Mouse (Mus musculus) hindbrain, embryonic 16.5 days (tissue): ENCODE measurements around the gene Pcolce. TPM values are rescaled to one million over a fixed set of nuclear protein-coding genes. Genes with fewer than 3 reads are reported as not detected.

Experiments used
- ATAC-seq: fragments of 200-750 bp; cut with Nextera tagmentation; 2 replicates; pipeline ENCODE4 v1.8.0; 2017; ENCODE audit warnings: moderate TSS enrichment, moderate library complexity
- H3K27ac ChIP-seq: fragments of 300-500 bp; sonication (generic); 2 replicates; pipeline ENCODE4 v1.5.1; 2014; ENCODE audit warnings: low read depth, mild to moderate bottlenecking, control low read depth, low read length, moderate library complexity
- H3K27me3 ChIP-seq: fragments of 300-500 bp; sonication (generic); replicated peaks from 2 replicates; pipeline ENCODE4 v1.6.1; 2014; ENCODE audit warnings: low read length; ENCODE audit not compliant: control insufficient read depth, insufficient read depth
- H3K36me3 ChIP-seq: fragments of 300-500 bp; sonication (generic); 2 replicates; pipeline ENCODE4 v1.6.1; 2014; ENCODE audit warnings: mild to moderate bottlenecking, low read length, moderate library complexity, mixed read lengths; ENCODE audit not compliant: control insufficient read depth, insufficient read depth
- H3K4me1 ChIP-seq: fragments of 300-500 bp; sonication (generic); 2 replicates; pipeline ENCODE4 v1.6.1; 2014; ENCODE audit warnings: low read depth, low read length; ENCODE audit not compliant: control insufficient read depth, insufficient read depth
- H3K4me2 ChIP-seq: fragments of 300-500 bp; sonication (generic); 2 replicates; pipeline ENCODE4 v1.6.1; 2014; ENCODE audit warnings: mild to moderate bottlenecking, low read length, control low read depth, moderate library complexity
- H3K4me3 ChIP-seq: fragments of 300-500 bp; sonication (generic); 2 replicates; pipeline ENCODE4 v1.5.1; 2014; ENCODE audit warnings: mild to moderate bottlenecking, low read length, control low read depth, moderate library complexity
- H3K9ac ChIP-seq: fragments of 300-500 bp; sonication (generic); 2 replicates; pipeline ENCODE4 v1.6.1; 2014; ENCODE audit warnings: low read depth, mild to moderate bottlenecking, control low read depth, low read length, moderate library complexity
- H3K9me3 ChIP-seq: fragments of 300-500 bp; sonication (generic); 2 replicates; pipeline ENCODE4 v1.6.1; 2014; ENCODE audit warnings: mild to moderate bottlenecking, low read length, moderate library complexity; ENCODE audit not compliant: control insufficient read depth
- WGBS: fragments of 180-500 bp; shearing (Covaris S2); extraction: QIAGEN DNeasy Blood & Tissue Kit; methylation state at CpG from one replicate; pipeline ENCODE4 v1.1.7; 2014; 5-methylcytosine and 5-hydroxymethylcytosine counted together
- polyA plus RNA-seq: library from polyadenylated mRNA; unstranded; fragments of >200 nt; fragmentation: Nextera tagmentation; extraction: Ambion mirVana; gene quantifications from 2 replicates; pipeline ENCODE4 v1.2.1, GENCODE M21; 2015

Pcolce gene
- polyA plus RNA-seq, 1 experiment from 2014 or later = 23.3 TPM

DNA sequence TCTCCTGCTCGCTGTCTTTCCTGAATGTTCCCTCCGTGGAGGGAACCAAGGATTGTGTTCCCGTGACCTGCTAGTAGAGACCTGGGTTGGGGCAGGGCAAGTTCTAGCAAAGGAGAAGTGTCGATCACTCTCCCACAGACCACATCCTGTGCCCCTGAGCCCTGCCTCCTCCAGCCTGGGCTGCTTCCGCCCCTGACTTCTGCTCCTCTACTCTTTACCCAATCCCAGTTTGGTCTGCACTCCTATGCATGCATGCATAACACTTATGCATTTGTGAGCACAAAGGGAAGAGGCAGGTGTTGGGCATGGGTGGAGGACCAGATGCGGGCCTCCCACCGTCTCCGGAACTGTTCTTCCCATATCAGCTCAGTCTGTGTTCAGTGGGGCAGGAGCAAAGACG lies 17.6 kb upstream of the Pcolce start:
- peak overlapping the region; percentile 97 for H3K4me2 ChIP-seq
- no peak for ATAC-seq
- H3K4me3 ChIP-seq = no peak overlapping the region; the same call in 1 of the 2 replicates
- H3K9ac ChIP-seq = peak overlapping the region; percentile 47; the same call in 1 of the 2 replicates
- H3K36me3 ChIP-seq = peaks cover 12% of the 10 kb centered on the region
- 67% methylated on average over 9 of the region's 9 CpGs for WGBS
- H3K4me1 ChIP-seq = peaks cover 29% of the 10 kb centered on the region
- H3K27me3 ChIP-seq = no peaks in the 10 kb centered on the region
- H3K27ac ChIP-seq = peak overlapping the region; percentile 64; the same call in 1 of the 2 replicates
- no peaks in the 10 kb centered on the region for H3K9me3 ChIP-seq

DNA sequence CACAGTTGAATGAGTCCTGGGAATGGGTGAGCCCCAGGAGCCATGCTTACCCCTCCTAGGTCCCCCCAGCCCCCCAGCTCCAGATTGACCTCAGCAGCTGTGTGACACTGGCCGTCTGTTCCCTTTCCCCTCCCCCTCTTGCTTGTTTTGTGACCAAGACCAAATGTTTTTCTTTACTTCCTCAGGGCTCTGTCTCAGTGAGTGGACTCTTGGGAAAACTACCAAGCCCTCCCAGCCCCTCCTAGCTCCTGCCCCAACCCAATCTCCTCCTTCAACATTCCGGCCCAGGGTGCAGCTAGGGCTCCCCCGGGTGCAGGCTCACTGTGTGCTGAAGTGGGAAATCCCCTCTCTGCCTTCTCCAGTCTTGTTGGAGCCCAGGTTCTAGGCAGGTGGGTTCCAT lies 17.0 kb upstream of the Pcolce start:
- peaks cover 29% of the 10 kb centered on the region for H3K4me1 ChIP-seq
- H3K27me3 ChIP-seq = no peaks in the 10 kb centered on the region
- H3K9me3 ChIP-seq = no peaks in the 10 kb centered on the region
- H3K4me2 ChIP-seq = peak overlapping the region; percentile 97
- peaks cover 8% of the 10 kb centered on the region for H3K36me3 ChIP-seq
- no peak for ATAC-seq
- 30% methylated on average over 3 of the region's 3 CpGs for WGBS
- H3K9ac ChIP-seq = peak overlapping the region; percentile 47
- H3K4me3 ChIP-seq = peak overlapping the region; percentile 99; the same call in 1 of the 2 replicates
- H3K27ac ChIP-seq = peak overlapping the region; percentile 64; the same call in 1 of the 2 replicates

DNA sequence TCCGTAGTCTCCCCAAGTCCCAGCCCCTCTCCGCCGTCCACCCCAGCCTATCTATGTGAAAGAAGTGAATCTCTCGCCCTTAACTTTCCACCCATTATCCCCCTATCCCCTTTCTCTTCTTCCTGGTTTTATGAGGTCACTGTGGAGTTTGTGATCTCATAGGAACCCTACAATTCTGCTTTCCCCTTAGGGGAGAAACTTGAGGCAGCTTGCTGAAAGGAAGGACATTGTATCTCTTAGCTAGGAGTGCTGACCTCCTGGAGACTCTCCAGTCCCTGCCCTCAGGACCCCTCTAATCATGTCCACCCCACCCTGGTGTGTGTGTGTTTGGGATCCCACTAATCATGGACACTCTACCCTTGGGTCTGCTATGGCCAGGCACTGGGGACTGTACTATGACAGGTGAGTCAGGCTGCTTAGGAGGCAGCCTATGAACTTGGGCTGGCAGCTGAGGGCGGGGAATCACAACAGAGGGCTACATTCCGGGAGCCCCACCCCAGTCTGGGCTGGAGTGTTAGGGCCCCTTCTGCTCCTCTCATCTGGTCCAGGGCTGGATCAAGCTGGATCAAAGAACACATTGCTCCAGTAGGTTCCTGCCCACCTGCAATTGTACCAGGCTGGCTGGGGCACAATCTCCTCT lies 16.4 kb upstream of the Pcolce start:
- peaks cover 5% of the 10 kb centered on the region; the same call in 1 of the 2 replicates for H3K36me3 ChIP-seq
- no peak for ATAC-seq
- peak overlapping the region; percentile 37; the same call in 1 of the 2 replicates for H3K27ac ChIP-seq
- H3K4me1 ChIP-seq = peaks cover 29% of the 10 kb centered on the region
- WGBS = 25% methylated on average over 6 of the region's 6 CpGs
- H3K9me3 ChIP-seq = no peaks in the 10 kb centered on the region
- H3K4me3 ChIP-seq = peak overlapping the region; percentile 99
- peak overlapping the region; percentile 92 for H3K9ac ChIP-seq
- peak overlapping the region; percentile 97 for H3K4me2 ChIP-seq
- H3K27me3 ChIP-seq = no peaks in the 10 kb centered on the region

DNA sequence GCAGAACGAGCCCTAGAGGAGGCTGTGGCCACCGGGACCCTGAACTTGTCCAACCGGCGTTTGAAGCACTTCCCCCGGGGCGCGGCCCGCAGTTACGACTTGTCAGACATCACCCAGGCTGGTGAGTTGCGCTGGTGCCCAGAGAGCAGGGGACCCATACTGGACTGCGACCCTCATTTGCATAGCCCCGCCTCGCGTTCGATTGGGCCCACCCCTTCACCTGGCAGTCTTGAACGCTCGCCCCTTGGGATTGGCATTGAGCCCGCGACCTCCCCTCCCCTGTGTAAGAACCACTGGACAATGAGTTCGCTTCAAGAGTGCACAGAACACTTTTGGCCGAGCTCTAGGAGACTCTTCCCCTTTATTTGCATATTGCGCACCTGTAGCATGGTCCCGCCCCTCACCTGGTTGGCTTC lies 15.7 kb upstream of the Pcolce start:
- Histone ChIP-seq H3K36me3 (peaks cover 5% of the 10 kb centered on the region; the same call in 1 of the 2 replicates), H3K9me3 (no peaks in the 10 kb centered on the region), H3K27me3 (no peaks in the 10 kb centered on the region), H3K4me1 (peaks cover 29% of the 10 kb centered on the region), H3K27ac (peak overlapping the region; percentile 92), H3K4me3 (peak overlapping the region; percentile 99), H3K9ac (peak overlapping the region; percentile 92), H3K4me2 (peak overlapping the region; percentile 97)
- ATAC-seq = peak; percentile 19; the same call in 1 of the 2 replicates
- under 1% methylated on average over 23 of the region's 23 CpGs for WGBS

DNA sequence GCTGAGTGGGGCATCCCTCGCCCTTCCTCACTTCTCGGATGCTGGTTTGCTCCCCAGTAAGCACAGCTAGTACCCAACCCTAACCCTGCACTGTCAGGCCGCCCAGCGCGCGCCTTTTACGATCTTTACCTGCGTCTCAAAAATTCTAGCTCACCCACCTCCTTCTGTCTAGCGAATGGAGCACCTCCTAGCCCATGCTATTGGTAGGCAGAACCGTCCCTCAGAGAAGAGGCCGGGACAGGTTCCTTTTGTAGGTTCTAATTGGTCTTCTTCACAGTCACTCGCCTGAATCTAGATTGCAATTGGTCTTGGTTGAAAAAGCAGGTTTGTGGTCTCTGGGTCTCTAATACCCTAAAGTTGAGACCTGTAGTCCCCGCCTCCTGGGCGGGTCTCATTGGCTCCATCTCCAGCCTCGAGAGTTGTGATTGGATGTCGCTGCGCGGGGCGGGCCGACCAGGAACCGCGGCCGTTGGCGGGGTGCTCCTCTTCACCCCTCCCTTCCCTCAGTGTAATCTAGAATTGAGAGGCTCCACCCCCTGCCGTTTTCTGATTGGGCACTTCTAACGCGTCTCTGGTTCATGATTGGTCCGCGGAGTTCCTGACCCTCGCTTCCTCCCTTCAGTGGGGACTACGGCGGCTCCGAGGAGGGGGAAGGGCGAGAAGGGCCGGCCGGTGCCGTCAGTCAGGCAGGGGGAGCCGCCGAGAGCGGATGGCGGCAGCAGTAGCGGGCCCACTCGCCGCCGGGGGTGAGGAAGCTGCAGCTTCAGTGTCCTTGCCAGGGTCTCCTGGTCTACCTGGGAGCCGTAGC lies 15.1 kb upstream of the Pcolce start, which contains the start of the genes Fbxo24, Lrch4 and Gm20605:
Fbxo24 (minus strand) TSS at position 505 of the 808 bp plus-strand sequence.
Lrch4 (plus strand) TSS at position 624 of the 808 bp plus-strand sequence.
Gm20605 (plus strand) TSS at position 678 of the 808 bp plus-strand sequence.
- H3K27ac ChIP-seq = peak within 1 kb of the TSS; percentile 92
- no peaks in the 10 kb centered on the region for H3K27me3 ChIP-seq
- peaks cover 29% of the 10 kb centered on the region for H3K4me1 ChIP-seq
- H3K9ac ChIP-seq = peak within 1 kb of the TSS; percentile 92
- under 1% methylated on average over 44 of the region's 46 CpGs for WGBS
- peak within 1 kb of the TSS; percentile 99 for H3K4me3 ChIP-seq
- no peaks in the 10 kb centered on the region; the same call in 1 of the 2 replicates for H3K36me3 ChIP-seq
- H3K4me2 ChIP-seq = peak within 1 kb of the TSS; percentile 97
- no peaks in the 10 kb centered on the region for H3K9me3 ChIP-seq
- ATAC-seq = peak; percentile 99

DNA sequence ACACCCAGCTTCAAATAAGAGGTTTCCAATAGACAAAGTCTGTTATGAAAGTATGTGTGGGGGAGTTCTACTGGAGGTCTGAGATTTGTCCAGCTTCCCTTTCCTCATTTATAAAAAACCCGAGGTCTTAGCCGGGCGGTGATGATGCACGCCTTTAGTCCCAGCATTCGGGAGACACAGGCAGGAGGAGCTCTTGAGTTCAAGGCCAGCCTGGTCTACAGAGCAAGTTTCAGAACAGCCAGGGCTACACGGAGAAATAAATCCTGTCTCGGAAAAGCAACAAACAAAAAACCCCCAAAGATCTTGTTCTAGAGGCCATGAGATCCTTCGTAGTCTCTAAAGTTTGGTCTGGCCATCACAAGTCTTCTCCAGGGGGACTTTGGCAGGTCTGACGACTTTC lies 14.4 kb upstream of the Pcolce start:
- WGBS = 6% methylated on average over 9 of the region's 9 CpGs
- peak overlapping the region; percentile 99 for H3K4me3 ChIP-seq
- H3K36me3 ChIP-seq = no peaks in the 10 kb centered on the region
- peak overlapping the region; percentile 81 for H3K9ac ChIP-seq
- no peaks in the 10 kb centered on the region for H3K9me3 ChIP-seq
- no peaks in the 10 kb centered on the region for H3K27me3 ChIP-seq
- ATAC-seq = no peak
- H3K4me1 ChIP-seq = peaks cover 29% of the 10 kb centered on the region
- peak overlapping the region; percentile 91 for H3K27ac ChIP-seq
- H3K4me2 ChIP-seq = peak overlapping the region; percentile 80

DNA sequence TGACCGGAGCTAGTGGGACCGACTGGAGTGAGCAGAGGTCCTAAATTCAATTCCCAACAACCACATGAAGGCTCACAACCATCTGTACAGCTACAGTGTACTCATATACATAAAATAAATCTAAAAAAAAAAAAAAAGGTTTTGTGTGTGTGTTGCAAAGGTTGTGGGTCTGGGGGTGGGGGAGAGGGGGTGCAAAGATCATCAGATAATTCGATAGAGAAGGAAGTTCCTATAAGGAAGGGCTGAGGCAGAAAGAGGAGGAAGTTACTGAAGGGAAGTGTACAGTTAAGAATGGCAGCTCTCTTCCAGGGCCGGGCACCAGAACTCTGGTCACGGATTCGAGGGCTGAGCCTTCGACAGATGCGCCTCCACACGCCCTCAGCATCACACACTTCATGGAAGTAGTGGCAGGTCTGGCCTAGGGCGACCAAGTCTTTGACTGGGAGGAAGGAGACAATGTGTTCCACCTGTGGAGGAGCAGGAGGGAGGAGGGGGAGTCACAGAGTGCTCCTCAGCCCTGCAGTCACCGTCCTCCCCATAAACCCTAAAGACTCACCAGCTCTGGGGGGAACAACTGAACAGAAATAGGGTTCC lies 10.4 kb upstream of the Pcolce start:
- Histone ChIP-seq H3K27ac (no peak overlapping the region), H3K9ac (no peak overlapping the region), H3K36me3 (no peaks in the 10 kb centered on the region), H3K4me1 (peaks cover 4% of the 10 kb centered on the region; the same call in 1 of the 2 replicates), H3K27me3 (no peaks in the 10 kb centered on the region), H3K9me3 (no peaks in the 10 kb centered on the region), H3K4me2 (no peak overlapping the region), H3K4me3 (no peak overlapping the region)
- WGBS = 83% methylated on average over 11 of the region's 11 CpGs
- no peak for ATAC-seq

DNA sequence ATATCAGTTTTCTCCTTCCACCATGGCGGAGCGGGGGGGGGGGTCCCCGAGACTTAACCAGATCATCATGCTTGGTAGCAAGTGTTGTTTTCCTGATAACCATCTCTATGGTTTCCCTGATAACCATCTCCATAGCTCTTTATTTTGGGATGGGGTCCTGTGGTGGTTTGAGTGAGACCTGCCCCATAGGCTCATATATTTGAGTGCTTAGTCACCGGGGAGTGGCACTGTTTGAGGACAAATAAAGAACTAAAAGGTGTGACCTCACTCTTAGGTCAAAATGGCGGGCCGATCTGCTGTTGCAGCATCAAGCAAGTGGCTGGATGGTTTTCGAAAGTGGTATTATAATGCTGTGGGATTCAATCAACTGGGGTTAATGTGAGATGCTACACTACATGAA lies 1.8 kb upstream of the Pcolce start:
- Histone ChIP-seq H3K9ac (no peak overlapping the region), H3K4me2 (no peak overlapping the region), H3K27me3 (no peaks in the 10 kb centered on the region), H3K4me1 (no peaks in the 10 kb centered on the region), H3K9me3 (no peaks in the 10 kb centered on the region), H3K4me3 (no peak overlapping the region), H3K27ac (no peak overlapping the region), H3K36me3 (no peaks in the 10 kb centered on the region)
- no peak for ATAC-seq
- 89% methylated on average over 7 of the region's 7 CpGs for WGBS
